Mouse (Mus musculus) heart, adult 8-10 months (tissue): ENCODE results near the gene Kctd18. TPM values are rescaled to one million over a fixed set of nuclear protein-coding genes. Genes with fewer than 3 reads are reported as not detected.

Experiments
- total RNA-seq, 4 experiments: library from RNA; stranded (reverse); gene quantifications; 2 replicates each; pipeline ENCODE4 v1.2.4; 2022

Kctd18 gene
- total RNA-seq, 4 experiments from 2014 or later: 5.8 to 8.4 (median 7.5) TPM

Other genes with a start within 250 kb of the Kctd18 start
- gene Spats2l, start 244.8 kb downstream of the Kctd18 start, total RNA-seq: 1 to 10 TPM; 6.4 to 7.5 (median 6.8) TPM
- gene Sgo2a, start 23.0 kb downstream of the Kctd18 start, total RNA-seq: 1 to 10 TPM; 3.7 to 4.9 (median 4.3) TPM
- gene Aox1, start 11.0 kb upstream of the Kctd18 start, total RNA-seq: 10 to 100 TPM; 12.9 to 16.6 (median 13.5) TPM
- 1 to 10 TPM; 1.5 to 3.1 (median 2.2) TPM for gene Aox3, start 94.2 kb upstream of the Kctd18 start, total RNA-seq
- gene Aox4, start 191.4 kb upstream of the Kctd18 start, total RNA-seq: not detected